Mouse (Mus musculus) liver, adult 2 months (tissue): ENCODE measurements around the gene Tgfb2.

Experiments
- CTCF ChIP-seq: fragments of 200-500 bp; IDR thresholded peaks from 2 replicates; pipeline ENCODE4 v1.5.1; 2011; ENCODE audit warnings: low read depth, low read length, control low read depth
- POLR2A ChIP-seq: fragments of 200-500 bp; IDR thresholded peaks from 2 replicates; pipeline ENCODE4 v1.6.1; 2011; ENCODE audit warnings: low read length, control low read depth; ENCODE audit not compliant: insufficient read depth; ENCODE audit errors: extremely low read depth

- no peak for TF ChIP-seq CTCF
- no peak for TF ChIP-seq POLR2A
Measured at GRCm38 (mm10) chr1:186662996-186663395, 42.8 kb downstream of the Tgfb2 start.
